Mouse (Mus musculus) cerebellum, adult 2 months (tissue): ENCODE results near the gene Runx2. TPM values are rescaled to one million over a fixed set of nuclear protein-coding genes. Genes with fewer than 3 reads are reported as not detected.
A peak's percentile ranks its signal among the peaks of the same experiment; 100 is the strongest.

Experiments
- DNase-seq, 2 experiments: peaks; one replicate each; pipeline ENCODE4 v3.0.0; 2021
- H3K27ac ChIP-seq: fragments of 200-500 bp; 2 replicates; pipeline ENCODE4 v1.5.1; 2012; ENCODE audit warnings: low read length, control low read depth, inconsistent platforms; ENCODE audit not compliant: insufficient read depth
- H3K27me3 ChIP-seq: fragments of 200-500 bp; 2 replicates; pipeline ENCODE4 v1.6.1; 2012; ENCODE audit warnings: inconsistent platforms, mild to moderate bottlenecking, low read length, moderate library complexity; ENCODE audit not compliant: control insufficient read depth, insufficient read depth
- H3K4me1 ChIP-seq: fragments of 200-500 bp; 2 replicates; pipeline ENCODE4 v1.6.1; 2011; ENCODE audit warnings: low read length; ENCODE audit not compliant: control insufficient read depth, insufficient read depth
- H3K4me3 ChIP-seq: fragments of 200-500 bp; replicated peaks from 2 replicates; pipeline ENCODE3; 2011; ENCODE audit warnings: mild to moderate bottlenecking, low read depth, low read length, control low read depth; ENCODE audit not compliant: insufficient read depth
- CTCF ChIP-seq: fragments of 200-500 bp; IDR thresholded peaks from 2 replicates; pipeline ENCODE4 v1.5.1; 2011; ENCODE audit warnings: low read depth, mild to moderate bottlenecking, control low read depth, low read length, moderate library complexity, borderline replicate concordance; ENCODE audit not compliant: insufficient read depth
- POLR2A ChIP-seq: fragments of 200-500 bp; IDR thresholded peaks from 2 replicates; pipeline ENCODE4 v1.6.1; 2011; ENCODE audit warnings: low read length, control low read depth, borderline replicate concordance; ENCODE audit not compliant: insufficient read depth
- WGBS: fragments of 180-500 bp; shearing (Covaris S2); methylation state at CpG from one replicate; pipeline ENCODE4 v1.1.7; 2018; 5-methylcytosine and 5-hydroxymethylcytosine counted together
- polyA plus RNA-seq: library from polyadenylated mRNA; depleted of rRNA; stranded (reverse); fragments of >200 nt; gene quantifications from 2 replicates; pipeline ENCODE4 v1.2.3, GENCODE M21; 2012

The Runx2 gene
- polyA plus RNA-seq, 1 experiment, result 0.95 TPM

DNA sequence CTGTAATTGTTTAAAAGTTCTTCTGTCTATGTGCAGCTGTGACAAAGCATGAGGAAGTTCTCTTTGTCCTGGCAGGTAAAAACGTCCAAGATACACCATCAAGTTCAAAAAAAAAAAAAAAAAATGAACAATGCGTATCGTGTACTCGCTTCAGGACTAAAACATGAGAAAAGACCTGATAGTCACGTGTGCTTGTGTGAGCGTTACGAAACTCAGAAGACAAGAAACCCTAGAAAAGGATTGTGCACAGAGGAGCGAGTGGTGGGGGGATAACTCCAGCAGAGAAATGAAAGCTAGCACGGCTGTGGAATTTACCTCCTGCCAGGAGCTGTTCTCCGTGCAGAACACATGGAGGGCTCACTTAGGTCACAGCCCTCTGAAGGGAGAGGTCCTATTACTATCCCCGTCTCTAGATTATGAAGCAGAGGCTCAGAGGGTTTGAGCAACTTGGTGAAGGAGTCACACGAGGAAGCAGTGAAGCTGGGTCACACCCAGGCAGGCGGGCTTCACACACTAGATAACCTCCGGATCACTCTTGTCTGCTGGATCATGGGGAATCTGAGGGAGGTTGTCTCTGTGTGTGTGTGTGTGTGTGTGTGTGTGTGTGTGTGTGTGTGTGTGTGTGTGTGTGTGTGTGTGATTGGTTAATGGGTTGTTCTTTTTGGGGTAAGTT is 269.3 kb downstream of the Runx2 start:
- TF ChIP-seq POLR2A, result no peak
- 50% methylated on average over 14 of the region's 14 CpGs for WGBS
- Histone ChIP-seq H3K4me3 (no peak overlapping the region), H3K27me3 (no peaks in the 10 kb centered on the region), H3K4me1 (no peaks in the 10 kb centered on the region), H3K27ac (no peak overlapping the region)
- no peak for DNase-seq

DNA sequence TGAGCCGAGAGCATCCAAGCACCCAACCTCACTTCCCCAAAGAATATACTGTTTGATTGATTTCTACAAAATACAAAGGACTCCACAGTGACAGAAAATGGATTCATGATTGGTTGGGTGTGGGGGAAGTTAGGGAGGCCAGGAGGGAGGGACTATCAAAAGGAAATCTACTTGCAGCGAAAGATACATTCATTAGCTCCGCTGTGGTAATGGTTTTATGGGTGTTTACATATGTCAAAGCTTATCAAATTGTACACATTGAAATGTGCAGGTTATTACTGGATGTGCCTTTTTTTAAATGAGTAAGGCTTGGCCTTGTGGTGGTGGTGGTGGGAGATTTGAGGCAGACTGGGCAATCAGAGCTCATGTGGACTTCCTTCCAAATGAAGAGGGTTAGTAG is 271.9 kb downstream of the Runx2 start:
- TF ChIP-seq CTCF (no peak), POLR2A (no peak)
- H3K4me1 ChIP-seq, result no peaks in the 10 kb centered on the region
- H3K4me3 ChIP-seq, result no peak overlapping the region
- H3K27me3 ChIP-seq, result no peaks in the 10 kb centered on the region
- 98% methylated on average over 3 of the region's 3 CpGs for WGBS
- no peak for DNase-seq
- H3K27ac ChIP-seq, result no peak overlapping the region

DNA sequence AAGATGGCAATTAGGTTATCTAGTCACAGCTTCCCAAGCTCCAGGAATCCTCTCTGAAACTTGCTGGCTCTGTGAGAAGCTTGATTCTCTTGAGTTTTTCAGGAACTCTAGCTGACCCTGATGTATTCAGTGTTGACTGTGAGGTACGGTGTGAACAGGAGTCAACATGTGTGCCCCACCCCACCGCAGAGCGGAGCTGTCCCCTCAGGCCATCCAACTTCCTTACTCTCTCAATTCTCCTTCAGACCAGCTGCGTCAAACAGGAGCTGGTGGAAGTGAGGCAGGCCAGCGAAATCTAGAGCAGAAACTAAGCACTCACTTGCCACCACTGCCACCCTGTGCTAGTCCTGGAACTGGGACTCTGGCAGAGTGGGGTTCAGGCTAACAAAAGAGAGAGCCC is 273.9 kb downstream of the Runx2 start:
- WGBS, result 88% methylated on average over 5 of the region's 5 CpGs
- H3K27me3 ChIP-seq, result no peaks in the 10 kb centered on the region
- no peak for DNase-seq
- no peak for TF ChIP-seq CTCF
- no peak for TF ChIP-seq POLR2A
- H3K4me3 ChIP-seq, result no peak overlapping the region
- H3K4me1 ChIP-seq, result no peaks in the 10 kb centered on the region
- no peak overlapping the region for H3K27ac ChIP-seq

DNA sequence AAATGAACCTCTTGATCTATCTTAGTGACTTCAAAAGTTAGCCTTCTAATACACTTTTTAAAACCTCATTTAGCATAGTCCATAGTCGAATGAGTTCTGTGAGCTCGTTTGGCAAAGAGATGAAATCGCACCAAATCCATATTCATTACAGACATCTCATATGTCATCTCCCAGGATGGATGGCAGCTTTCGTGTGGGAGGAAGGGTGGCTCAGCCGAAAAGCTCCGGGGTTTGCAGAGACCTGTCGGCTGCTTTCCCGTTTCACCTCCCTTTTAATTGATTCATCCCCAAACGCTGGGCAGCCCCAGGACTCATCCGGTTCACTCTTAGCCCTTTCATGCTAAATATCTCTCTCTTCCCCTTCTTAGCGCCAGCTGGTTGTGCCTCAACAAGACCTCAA is 275.7 kb downstream of the Runx2 start:
- DNase-seq, result no peak
- no peak overlapping the region for H3K27ac ChIP-seq
- no peak overlapping the region for H3K4me3 ChIP-seq
- TF ChIP-seq CTCF, result no peak
- TF ChIP-seq POLR2A, result no peak
- no peaks in the 10 kb centered on the region for H3K27me3 ChIP-seq
- 79% methylated on average over 11 of the region's 11 CpGs for WGBS
- H3K4me1 ChIP-seq, result no peaks in the 10 kb centered on the region

DNA sequence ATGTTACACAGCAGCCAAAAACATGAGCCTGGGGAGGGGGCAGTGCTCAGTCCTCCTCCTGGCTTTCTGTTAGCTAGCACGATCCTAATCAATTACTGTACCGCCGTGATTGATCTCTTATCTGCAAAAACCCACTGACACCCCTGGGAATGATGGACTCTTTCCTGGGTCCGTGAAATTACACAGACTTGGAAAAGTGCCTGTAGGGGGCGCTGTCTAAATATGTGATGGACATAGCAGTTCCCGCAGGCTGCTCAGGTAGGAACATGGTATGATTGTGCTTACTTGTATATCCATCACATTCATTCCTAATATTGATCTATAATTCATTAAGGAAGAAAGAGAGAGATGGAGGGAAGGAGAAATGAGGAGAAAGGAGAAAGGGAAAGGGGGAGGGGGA is 284.6 kb downstream of the Runx2 start:
- no peaks in the 10 kb centered on the region for H3K4me1 ChIP-seq
- no peaks in the 10 kb centered on the region for H3K27me3 ChIP-seq
- H3K4me3 ChIP-seq, result no peak overlapping the region
- no peak overlapping the region for H3K27ac ChIP-seq
- DNase-seq, result peak; percentile 8 to 17
- TF ChIP-seq CTCF (no peak), POLR2A (no peak)
- WGBS, result 86% methylated on average over 6 of the region's 6 CpGs

DNA sequence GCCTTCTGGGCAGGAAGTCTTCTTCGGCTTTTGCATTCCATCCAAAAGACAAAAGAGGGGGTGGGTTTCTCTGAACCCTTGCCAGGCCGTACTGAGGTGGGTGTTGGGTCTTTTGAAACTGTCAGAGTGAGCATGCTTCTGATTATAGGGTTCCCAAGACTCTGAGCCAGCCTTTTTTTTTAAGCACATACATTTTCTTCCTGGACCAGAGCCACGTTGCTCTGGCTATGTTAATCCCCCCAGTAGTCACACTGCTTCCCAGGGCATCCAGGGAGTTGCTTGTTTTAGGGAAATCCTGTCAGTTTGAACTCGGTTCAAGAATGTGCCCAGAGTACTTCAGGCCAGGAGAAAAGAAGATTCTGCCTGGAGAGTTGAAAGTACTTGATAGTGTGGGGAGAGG is 286.0 kb downstream of the Runx2 start:
- no peak for TF ChIP-seq CTCF
- no peaks in the 10 kb centered on the region for H3K27me3 ChIP-seq

DNA sequence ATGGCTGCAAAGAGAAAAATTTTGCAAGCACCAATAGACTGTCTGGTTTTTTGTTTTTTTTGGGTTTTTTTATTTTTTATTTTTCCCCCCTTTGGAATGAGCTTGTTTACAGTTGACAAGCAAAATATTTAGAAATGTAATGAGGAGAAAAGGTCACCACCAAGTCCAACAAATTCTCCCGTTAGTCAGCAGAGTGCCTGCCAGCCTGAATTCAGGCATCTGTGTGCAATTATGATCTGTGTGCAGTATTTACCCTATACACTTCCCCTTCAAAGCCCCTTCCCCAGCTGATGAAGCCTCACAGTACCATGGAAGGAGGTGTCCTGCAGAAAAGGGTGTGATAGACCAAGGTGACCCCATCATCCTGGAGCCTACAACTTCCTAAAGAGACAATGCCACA is 290.5 kb downstream of the Runx2 start:
- Histone ChIP-seq H3K4me3 (no peak overlapping the region), H3K27me3 (no peaks in the 10 kb centered on the region; the same call in 1 of the 2 replicates), H3K4me1 (peaks cover 3% of the 10 kb centered on the region; the same call in 1 of the 2 replicates), H3K27ac (no peak overlapping the region)
- no peak for DNase-seq
- 95% methylated on average over 1 of the region's 1 CpGs for WGBS
- TF ChIP-seq POLR2A (no peak), CTCF (no peak)

More for the DNA sequence above, 286.0 kb downstream of the Runx2 start:
- Histone ChIP-seq H3K4me1 (no peaks in the 10 kb centered on the region), H3K27ac (no peak overlapping the region), H3K4me3 (no peak overlapping the region)
- no peak for DNase-seq
- WGBS, result 28% methylated on average over 4 of the region's 4 CpGs

DNA sequence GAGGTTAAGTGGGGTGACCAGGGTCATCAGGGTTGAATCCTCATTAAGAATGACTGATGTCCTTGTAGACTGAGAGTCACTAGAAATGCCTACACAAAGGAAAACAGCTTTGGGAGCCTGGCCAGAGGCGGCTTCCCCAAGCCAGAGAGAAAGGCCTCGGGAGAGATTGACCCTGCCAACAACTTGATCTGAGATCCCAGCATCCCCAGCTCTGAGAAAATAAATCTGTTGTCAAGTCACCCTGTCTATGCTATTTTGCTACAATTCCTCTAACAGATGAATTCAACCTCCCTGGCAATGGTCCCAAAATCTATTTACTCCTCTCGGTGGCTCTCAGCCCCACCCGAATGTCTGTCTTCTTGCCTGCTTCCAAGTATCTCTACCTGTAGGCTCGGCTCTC is 291.7 kb downstream of the Runx2 start:
- Histone ChIP-seq H3K4me3 (no peak overlapping the region), H3K27me3 (no peaks in the 10 kb centered on the region; the same call in 1 of the 2 replicates), H3K4me1 (peaks cover 3% of the 10 kb centered on the region; the same call in 1 of the 2 replicates), H3K27ac (no peak overlapping the region)
- no peak for TF ChIP-seq POLR2A
- no peak for TF ChIP-seq CTCF
- no peak for DNase-seq
- WGBS, result 22% methylated on average over 5 of the region's 5 CpGs
